22 mouse cellular contexts compared by ENCODE assay signal in the genomic region with DNA sequence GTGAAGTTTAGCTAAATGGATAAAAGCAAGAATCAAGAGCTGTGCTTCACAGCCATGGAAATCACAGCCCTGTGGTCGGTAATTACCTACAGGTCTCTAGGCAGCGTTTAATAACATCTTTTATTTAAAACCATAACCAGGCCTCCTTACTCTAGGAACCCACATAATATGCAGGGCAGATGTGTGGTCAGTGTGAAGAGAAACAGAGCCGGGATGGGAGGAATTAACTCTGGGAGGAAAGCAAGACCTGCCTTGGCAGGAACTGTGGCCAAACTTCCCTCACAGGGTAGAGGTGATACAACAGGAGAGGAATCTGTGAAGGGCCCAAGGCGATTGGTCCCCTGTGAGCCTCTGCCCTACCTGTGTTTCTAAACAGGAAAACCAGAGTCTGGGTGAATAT.
A peak's percentile ranks its signal among the peaks of the same experiment; 100 is the strongest.
DNase-seq lines count a peak whose midpoint lies in the region; ATAC-seq and TF ChIP-seq lines count a peak whose summit lies in the region.
"Had no signal": no experiment of that assay in that cellular context is flagged by ENCODE, and none has a peak within 500 bp of the region (broad histone marks: within the 10 kb centered on the region; RNA-seq: fewer than 3 reads in every experiment).

No protein-coding gene starts in this region.

- no peak overlapping the region for H3K4me2 ChIP-seq in forebrain, embryonic 12.5 days
- no peak overlapping the region for H3K4me2 ChIP-seq in forebrain, embryonic 14.5 days (ENCODE audit: low read length)
- H3K4me2 ChIP-seq in midbrain, embryonic 11.5 days, result no peak overlapping the region
- no peak overlapping the region for H3K4me2 ChIP-seq in midbrain, embryonic 16.5 days (ENCODE audit: low read length)
- H3K4me2 ChIP-seq in embryonic facial prominence, embryonic 15.5 days (replicated peaks), result no peak overlapping the region
- H3K4me2 ChIP-seq in limb, embryonic 14.5 days (replicated peaks; ENCODE audit: low read depth, low read length, severe bottlenecking), result no peak overlapping the region
- H3K4me2 ChIP-seq: neural tube, embryonic 15.5 days; stomach, embryonic 15.5 days had no signal

- WGBS in forebrain, embryonic 12.5 days, result 77% methylated on average over 4 of the region's 4 CpGs
- WGBS in forebrain, embryonic 14.5 days, result 91% methylated on average over 4 of the region's 4 CpGs
- WGBS in midbrain, embryonic 11.5 days, result 90% methylated on average over 4 of the region's 4 CpGs
- WGBS in midbrain, embryonic 16.5 days, result 69% methylated on average over 4 of the region's 4 CpGs
- 47% methylated on average over 4 of the region's 4 CpGs for WGBS in embryonic facial prominence, embryonic 15.5 days
- 37% methylated on average over 4 of the region's 4 CpGs for WGBS in limb, embryonic 14.5 days

- peak overlapping the region; percentile 86; the same call in 1 of the 2 replicates for H3K27ac ChIP-seq in forebrain, embryonic 12.5 days
- no peak overlapping the region for H3K27ac ChIP-seq in forebrain, embryonic 14.5 days (ENCODE audit: low read depth, low read length)
- peak overlapping the region; percentile 94; the same call in 1 of the 2 replicates for H3K27ac ChIP-seq in midbrain, embryonic 11.5 days (ENCODE audit: low read depth, low read length)
- no peak overlapping the region for H3K27ac ChIP-seq in midbrain, embryonic 16.5 days (ENCODE audit: low read length)
- H3K27ac ChIP-seq in embryonic facial prominence, embryonic 15.5 days (replicated peaks), result 0 out of 2 replicates have a peak overlapping the region, but pooled peaks have one; percentile 34
- H3K27ac ChIP-seq in limb, embryonic 14.5 days (replicated peaks; ENCODE audit: low read depth, low read length), result no peak overlapping the region
- H3K27ac ChIP-seq: neural tube, embryonic 15.5 days; stomach, embryonic 15.5 days had no signal

- no peaks in the 10 kb centered on the region for H3K27me3 ChIP-seq in forebrain, embryonic 12.5 days
- H3K27me3 ChIP-seq in forebrain, embryonic 14.5 days (replicated peaks; ENCODE audit: control insufficient read depth, insufficient read depth, low read length), result no peaks in the 10 kb centered on the region
- no peaks in the 10 kb centered on the region for H3K27me3 ChIP-seq in midbrain, embryonic 11.5 days (ENCODE audit: control insufficient read depth, insufficient read depth, low read length)
- no peaks in the 10 kb centered on the region for H3K27me3 ChIP-seq in midbrain, embryonic 16.5 days (ENCODE audit: control insufficient read depth, insufficient read depth, low read depth, low read length)
- no peaks in the 10 kb centered on the region for H3K27me3 ChIP-seq in embryonic facial prominence, embryonic 15.5 days
- H3K27me3 ChIP-seq in limb, embryonic 14.5 days (ENCODE audit: control insufficient read depth, insufficient read depth, low read length), result no peaks in the 10 kb centered on the region
- H3K27me3 ChIP-seq: neural tube, embryonic 15.5 days; stomach, embryonic 15.5 days had no signal

- peaks cover 73% of the 10 kb centered on the region for H3K4me1 ChIP-seq in forebrain, embryonic 12.5 days
- peaks cover 55% of the 10 kb centered on the region for H3K4me1 ChIP-seq in forebrain, embryonic 14.5 days (ENCODE audit: control insufficient read depth, insufficient read depth, low read length)
- H3K4me1 ChIP-seq in midbrain, embryonic 11.5 days (ENCODE audit: control insufficient read depth, insufficient read depth, low read length), result peaks cover 46% of the 10 kb centered on the region
- peaks cover 61% of the 10 kb centered on the region for H3K4me1 ChIP-seq in midbrain, embryonic 16.5 days (ENCODE audit: control insufficient read depth, insufficient read depth, low read length)
- peaks cover 38% of the 10 kb centered on the region for H3K4me1 ChIP-seq in embryonic facial prominence, embryonic 15.5 days
- H3K4me1 ChIP-seq in limb, embryonic 14.5 days (ENCODE audit: control insufficient read depth, insufficient read depth, low read length), result peaks cover 29% of the 10 kb centered on the region

- DNase-seq in forebrain, embryonic 14.5 days (ENCODE audit: low spot score), result no peak
- DNase-seq in midbrain, embryonic 11.5 days (ENCODE audit: low spot score, missing footprints), result no peak
- peak; percentile 25 for DNase-seq in limb, embryonic 14.5 days (ENCODE audit: low spot score)
- DNase-seq in adrenal gland, adult 2 months, result no peak
- no peak for DNase-seq in liver
- DNase-seq: adrenal gland, postnatal 25 days; cerebellum, adult 11-12 months; cerebellum, postnatal 25 days; embryo, embryonic 11 days; kidney, postnatal 36 days; layer of hippocampus, adult 9-11 months; lung, adult 18-20 months; right cerebral cortex, postnatal 14 days; thymus, adult 18-20 months; thymus, postnatal 4 days had no signal

- H3K9me3 ChIP-seq in forebrain, embryonic 12.5 days, result no peaks in the 10 kb centered on the region
- no peaks in the 10 kb centered on the region for H3K9me3 ChIP-seq in forebrain, embryonic 14.5 days (replicated peaks; ENCODE audit: control insufficient read depth, low read length)
- H3K9me3 ChIP-seq in midbrain, embryonic 11.5 days (ENCODE audit: control insufficient read depth, low read length), result no peaks in the 10 kb centered on the region
- no peaks in the 10 kb centered on the region for H3K9me3 ChIP-seq in midbrain, embryonic 16.5 days (replicated peaks; ENCODE audit: control insufficient read depth, low read length, poor library complexity, severe bottlenecking)
- H3K9me3 ChIP-seq in embryonic facial prominence, embryonic 15.5 days (replicated peaks), result no peaks in the 10 kb centered on the region
- H3K9me3 ChIP-seq in limb, embryonic 14.5 days (ENCODE audit: control insufficient read depth, low read length), result no peaks in the 10 kb centered on the region
- H3K9me3 ChIP-seq: G1E; neural tube, embryonic 15.5 days; stomach, embryonic 15.5 days had no signal

- H3K36me3 ChIP-seq in forebrain, embryonic 12.5 days (replicated peaks), result peaks cover 19% of the 10 kb centered on the region
- peaks cover 3% of the 10 kb centered on the region; the same call in 1 of the 2 replicates for H3K36me3 ChIP-seq in forebrain, embryonic 14.5 days (ENCODE audit: control insufficient read depth, insufficient read depth, low read length)
- peaks cover 2% of the 10 kb centered on the region; the same call in 1 of the 2 replicates for H3K36me3 ChIP-seq in midbrain, embryonic 11.5 days (ENCODE audit: control insufficient read depth, insufficient read depth, low read length)
- H3K36me3 ChIP-seq in midbrain, embryonic 16.5 days (ENCODE audit: control insufficient read depth, insufficient read depth, low read length), result no peaks in the 10 kb centered on the region
- no peaks in the 10 kb centered on the region for H3K36me3 ChIP-seq in embryonic facial prominence, embryonic 15.5 days
- no peaks in the 10 kb centered on the region for H3K36me3 ChIP-seq in limb, embryonic 14.5 days (ENCODE audit: control insufficient read depth, insufficient read depth, low read length)
- H3K36me3 ChIP-seq: G1E; neural tube, embryonic 15.5 days; stomach, embryonic 15.5 days had no signal

- no peak overlapping the region for H3K9ac ChIP-seq in forebrain, embryonic 12.5 days
- no peak overlapping the region for H3K9ac ChIP-seq in forebrain, embryonic 14.5 days (ENCODE audit: low read length)
- no peak overlapping the region for H3K9ac ChIP-seq in midbrain, embryonic 11.5 days (ENCODE audit: low read length)
- no peak overlapping the region for H3K9ac ChIP-seq in midbrain, embryonic 16.5 days (ENCODE audit: low read depth, low read length)
- no peak overlapping the region for H3K9ac ChIP-seq in embryonic facial prominence, embryonic 15.5 days
- H3K9ac ChIP-seq in limb, embryonic 14.5 days (ENCODE audit: low read depth, low read length, severe bottlenecking), result no peak overlapping the region
- H3K9ac ChIP-seq: neural tube, embryonic 15.5 days; stomach, embryonic 15.5 days had no signal

- no peak overlapping the region for H3K4me3 ChIP-seq in forebrain, embryonic 12.5 days (replicated peaks)
- H3K4me3 ChIP-seq in forebrain, embryonic 14.5 days (ENCODE audit: low read depth, low read length), result no peak overlapping the region
- no peak overlapping the region for H3K4me3 ChIP-seq in midbrain, embryonic 11.5 days (ENCODE audit: low read depth, low read length)
- H3K4me3 ChIP-seq in midbrain, embryonic 16.5 days (ENCODE audit: low read depth, low read length), result no peak overlapping the region
- no peak overlapping the region for H3K4me3 ChIP-seq in embryonic facial prominence, embryonic 15.5 days (replicated peaks)
- no peak overlapping the region for H3K4me3 ChIP-seq in limb, embryonic 14.5 days (replicated peaks; ENCODE audit: low read length)
- H3K4me3 ChIP-seq: neural tube, embryonic 15.5 days; stomach, embryonic 15.5 days had no signal

- no peak for ATAC-seq in forebrain, embryonic 12.5 days (ENCODE audit: low FRiP score)
- ATAC-seq in forebrain, embryonic 14.5 days, result no peak
- ATAC-seq in midbrain, embryonic 11.5 days (ENCODE audit: low FRiP score), result no peak
- ATAC-seq in midbrain, embryonic 16.5 days, result no peak
- ATAC-seq in embryonic facial prominence, embryonic 15.5 days (ENCODE audit: insufficient number of reproducible peaks, low FRiP score, low TSS enrichment, low read depth), result no peak; the same call in 1 of the 2 replicates
- ATAC-seq in limb, embryonic 14.5 days (ENCODE audit: low FRiP score, low read depth), result no peak
- ATAC-seq: intestine, embryonic 16.5 days had no signal

- no peak for TF ChIP-seq POLR2A in limb, embryonic 14.5 days (IDR thresholded peaks at IDR 0.05; ENCODE audit: borderline replicate concordance, extremely low read depth, insufficient read depth, insufficient read length)

Comparison
In these comparisons a context has a peak if more than half of its experiments do, and no peak if none do; other contexts are left out.
1. H3K27ac ChIP-seq: peak in forebrain, embryonic 12.5 days (single experiment), midbrain, embryonic 11.5 days (single experiment) and embryonic facial prominence, embryonic 15.5 days (single experiment); none in forebrain, embryonic 14.5 days (single experiment), midbrain, embryonic 16.5 days (single experiment) and limb, embryonic 14.5 days (single experiment).